Mouse (Mus musculus): ENCODE data around the gene Mme. TPM values are rescaled to one million over a fixed set of nuclear protein-coding genes. Genes with fewer than 3 reads are reported as not detected.

Gene Mme
- total RNA-seq (2023): not detected

DNA sequence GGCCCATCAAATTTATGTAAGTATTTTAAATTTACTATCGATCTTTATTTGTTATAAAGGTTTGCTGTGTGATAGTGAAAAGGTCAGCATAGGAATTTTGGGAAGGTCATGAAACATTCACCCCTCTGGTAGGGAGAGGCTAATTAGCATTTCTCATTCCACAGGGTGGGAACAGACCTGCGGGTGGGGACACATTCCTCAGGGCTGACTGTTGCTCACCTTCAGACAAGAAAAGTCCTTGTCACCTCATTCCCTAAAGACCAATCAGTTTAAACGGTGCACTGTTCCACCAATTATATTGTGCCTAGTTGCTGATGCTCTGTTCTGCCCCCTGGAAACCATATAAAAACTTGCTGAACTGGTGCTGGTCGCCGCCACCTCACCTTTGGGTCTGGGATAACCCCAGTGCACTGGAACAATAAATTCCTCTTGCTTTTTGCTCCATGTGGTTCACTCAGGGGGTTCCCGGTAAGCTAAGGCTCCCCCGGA, at the start of gene Mme:
Gene Mme (plus strand): TSS at position 439 of the 489 bp plus-strand sequence.

Other genes starting within 250 kb of the Mme start
- not detected for gene Gm34302, start 242.3 kb downstream of the Mme start, total RNA-seq (2023)